Mouse (Mus musculus) cortical plate, adult 2 months (tissue): ENCODE results near the gene Spata17.

Experiments
- CTCF ChIP-seq: fragments of 200-500 bp; IDR thresholded peaks from 2 replicates; pipeline ENCODE4 v1.5.1; 2011; ENCODE audit warnings: mild to moderate bottlenecking, control low read depth, low read length; ENCODE audit not compliant: insufficient read depth; ENCODE audit errors: extremely low read depth
- POLR2A ChIP-seq: fragments of 200-500 bp; IDR thresholded peaks from 2 replicates; pipeline ENCODE4 v1.6.1; 2011; ENCODE audit warnings: mild to moderate bottlenecking, low read length, control low read depth; ENCODE audit not compliant: insufficient read depth; ENCODE audit errors: extremely low read depth

DNA sequence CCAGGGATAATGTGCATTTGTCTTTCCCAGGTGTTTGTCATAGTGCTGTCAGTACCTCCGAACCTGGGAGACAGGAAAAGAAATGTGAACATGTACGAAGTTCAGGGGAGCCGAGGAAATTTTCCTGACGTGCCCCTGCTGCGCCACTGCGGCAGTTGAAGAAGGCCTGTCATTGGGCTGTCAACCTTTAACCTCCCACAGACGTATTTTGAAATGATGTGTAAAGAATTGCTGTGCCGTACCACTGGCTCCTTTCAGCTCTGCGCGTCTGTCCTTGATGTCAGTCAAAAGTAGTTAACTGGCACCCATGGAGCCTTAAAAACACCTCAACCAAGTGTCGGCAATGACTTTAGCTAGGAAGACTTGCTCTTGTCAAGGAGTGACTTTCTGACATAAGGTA lies 205.2 kb downstream of the Spata17 start:
- TF ChIP-seq CTCF = no peak
- TF ChIP-seq POLR2A = no peak
